8 mouse cellular contexts compared by ENCODE assay signal in the genomic region with DNA sequence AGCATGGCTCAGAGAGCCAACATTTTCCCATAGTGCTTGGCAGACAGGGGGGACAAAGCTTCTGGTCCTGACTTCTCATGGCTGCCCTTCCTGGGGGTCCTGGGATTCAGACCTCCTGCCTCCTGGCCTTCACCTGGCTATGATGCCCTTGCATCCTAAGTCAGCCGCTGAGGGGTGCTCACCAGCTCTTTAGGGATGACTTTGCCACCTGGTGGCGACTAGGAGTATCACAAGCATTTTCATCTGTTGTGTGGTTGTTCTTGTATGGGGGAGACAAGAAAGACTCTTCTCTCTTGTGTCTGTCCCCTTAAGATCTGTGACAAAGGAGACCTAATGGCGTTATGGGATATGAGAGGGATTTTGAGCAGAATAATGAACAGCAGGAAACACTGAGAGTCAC. TPM values are rescaled to one million over a fixed set of nuclear protein-coding genes. Genes with fewer than 3 reads are reported as not detected.
DNase-seq lines count a peak whose midpoint lies in the region; ATAC-seq and TF ChIP-seq lines count a peak whose summit lies in the region.

No protein-coding gene starts in this region.

- no peak overlapping the region for H3K4me3 ChIP-seq in cortical plate, adult 2 months (ENCODE audit: insufficient read depth, low read length)
- no peak overlapping the region for H3K4me3 ChIP-seq in lung, postnatal 0 days (ENCODE audit: low read depth, low read length)

- ATAC-seq in lung, postnatal 0 days = 0 out of 2 replicates have a peak, but pooled peaks have one; percentile 27

- no peak for TF ChIP-seq POLR2A in cortical plate, adult 2 months (IDR thresholded peaks at IDR 0.05; ENCODE audit: extremely low read depth, insufficient read depth, low read length)

- WGBS in lung, postnatal 0 days = 15% methylated on average over 3 of the region's 3 CpGs

- no peak overlapping the region for H3K27ac ChIP-seq in cortical plate, adult 2 months (ENCODE audit: insufficient read depth, low read length)
- no peak overlapping the region for H3K27ac ChIP-seq in lung, postnatal 0 days (ENCODE audit: low read length)

- H3K27me3 ChIP-seq in lung, postnatal 0 days (replicated peaks; ENCODE audit: insufficient read depth, low read length) = no peaks in the 10 kb centered on the region

- no peak for TF ChIP-seq EP300 in lung, postnatal 0 days (IDR thresholded peaks at IDR 0.05)

- H3K36me3 ChIP-seq in lung, postnatal 0 days (ENCODE audit: insufficient read depth, low read length) = peaks cover 46% of the 10 kb centered on the region

- H3K9ac ChIP-seq in lung, postnatal 0 days (replicated peaks; ENCODE audit: low read depth) = no peak overlapping the region

- intact Hi-C loops in gastrocnemius, postnatal 36 days (cut with DNase I) = loop anchor here (2.0 kb wide), 1 partner anchor 27 kb away; no protein-coding TSS in a partner anchor

- TF ChIP-seq CTCF in cortical plate, adult 2 months (IDR thresholded peaks at IDR 0.05; ENCODE audit: extremely low read depth, insufficient read depth, low read length) = peak; percentile 77
- TF ChIP-seq CTCF in lung, postnatal 0 days (IDR thresholded peaks at IDR 0.05) = peak; percentile 89

- DNase-seq in A20 (ENCODE audit: low read depth, low spot score) (peak; percentile 70), adipocyte (ENCODE audit: low spot score) (peak; percentile 54)
- peak; percentile 45 to 59 for DNase-seq in gastrocnemius, postnatal 36 days
- DNase-seq in layer of hippocampus, adult 18-20 months (ENCODE audit: low spot score in 2 of 2) = peak; percentile 50 to 83
- peak; percentile 71 for DNase-seq in lung, postnatal 0 days (ENCODE audit: low spot score)
- peak; percentile 61 for DNase-seq in retina, adult 2 months (ENCODE audit: low read depth, low spot score)
- DNase-seq in thymus, postnatal 25 days = peak; percentile 83

- H3K4me2 ChIP-seq in lung, postnatal 0 days (replicated peaks; ENCODE audit: low read depth, low read length) = no peak overlapping the region

- no peaks in the 10 kb centered on the region for H3K9me3 ChIP-seq in lung, postnatal 0 days (ENCODE audit: low read length)

- H3K4me1 ChIP-seq in cortical plate, adult 2 months (ENCODE audit: control insufficient read depth, insufficient read depth, low read length) = no peaks in the 10 kb centered on the region
- H3K4me1 ChIP-seq in lung, postnatal 0 days (ENCODE audit: insufficient read depth, low read depth, low read length) = no peaks in the 10 kb centered on the region

RNA-seq across cellular contexts. Expression of a gene that starts 36.8 kb away (rescaled TPM):
- polyA plus RNA-seq in cortical plate, adult 2 months (2012; rRNA removed) = 2.3 and 2.8 TPM in 2 replicates
- total RNA-seq in gastrocnemius, postnatal 36 days (2021) = 10 to 100 TPM; 56.4 to 57.7 TPM
- total RNA-seq in layer of hippocampus, adult 18-20 months (2021) = 1 to 10 TPM; 5.5 to 6.3 TPM
- 0.58 and 0.79 TPM in 2 replicates for polyA plus RNA-seq in lung, postnatal 0 days (2015; fragmentation: Nextera tagmentation; extraction: Ambion mirVana)

RNA-seq across cellular contexts. Expression of a gene that starts 54.8 kb away (rescaled TPM):
- polyA plus RNA-seq in cortical plate, adult 2 months (2012; rRNA removed) = 130 and 141 TPM in 2 replicates
- total RNA-seq in gastrocnemius, postnatal 36 days (2021) = 1 to 10 TPM; 7.8 to 8.6 TPM
- 100 to 1,000 TPM; 143 to 168 TPM for total RNA-seq in layer of hippocampus, adult 18-20 months (2021)
- polyA plus RNA-seq in lung, postnatal 0 days (2015; fragmentation: Nextera tagmentation; extraction: Ambion mirVana) = 21.7 and 25.7 TPM in 2 replicates

Comparison
In these comparisons a context has a peak if more than half of its experiments do, and no peak if none do; other contexts are left out.
1. RNA of a gene that starts 36.8 kb away (total RNA-seq): 56.4 to 57.7 TPM in gastrocnemius, postnatal 36 days; 5.5 to 6.3 TPM in layer of hippocampus, adult 18-20 months; every median in the first group is over 4 times any median in the second.
2. RNA of a gene that starts 54.8 kb away (total RNA-seq): 143 to 168 TPM in layer of hippocampus, adult 18-20 months; 7.8 to 8.6 TPM in gastrocnemius, postnatal 36 days; every median in the first group is over 10 times any median in the second.
3. Peak in every context shown above with its lines, with median percentiles within 50 percentile points of each other: DNase-seq.